Mouse (Mus musculus) liver, adult (tissue): ENCODE measurements around the gene Cox7a1.

Source experiments
- GATA4 ChIP-seq: IDR thresholded peaks from 2 replicates; pipeline ENCODE4 v1.6.1; 2014; ENCODE audit warnings: mild to moderate bottlenecking, low read length; ENCODE audit not compliant: insufficient replicate concordance

Gene Cox7a1

GRCm38 (mm10) chr7:30184641-30185348, 851 bp downstream of the Cox7a1 start:
- TF ChIP-seq GATA4 = no peak

GRCm38 (mm10) chr7:30188344-30189115, 4.6 kb downstream of the Cox7a1 start:
- no peak for TF ChIP-seq GATA4

- no peak for TF ChIP-seq GATA4
Measured at GRCm38 (mm10) chr7:30189116-30189491, 5.2 kb downstream of the Cox7a1 start.

- TF ChIP-seq GATA4 = no peak
Measured at GRCm38 (mm10) chr7:30192088-30192487, 8.1 kb downstream of the Cox7a1 start.

- TF ChIP-seq GATA4 = no peak
Measured at GRCm38 (mm10) chr7:30193013-30193412, 9.1 kb downstream of the Cox7a1 start.

GRCm38 (mm10) chr7:30193581-30194100, 9.7 kb downstream of the Cox7a1 start:
- no peak for TF ChIP-seq GATA4

- TF ChIP-seq GATA4 = no peak
Measured at GRCm38 (mm10) chr7:30194101-30194831, 10.3 kb downstream of the Cox7a1 start.

- no peak for TF ChIP-seq GATA4
Measured at GRCm38 (mm10) chr7:30194884-30195283, 10.9 kb downstream of the Cox7a1 start.

GRCm38 (mm10) chr7:30195461-30195860, 11.5 kb downstream of the Cox7a1 start:
- no peak for TF ChIP-seq GATA4

GRCm38 (mm10) chr7:30196171-30196570, 12.2 kb downstream of the Cox7a1 start:
- TF ChIP-seq GATA4 = no peak

- no peak for TF ChIP-seq GATA4
Measured at GRCm38 (mm10) chr7:30197592-30198129, 13.7 kb downstream of the Cox7a1 start.

- TF ChIP-seq GATA4 = no peak
Measured at GRCm38 (mm10) chr7:30198481-30198971, 14.6 kb downstream of the Cox7a1 start, which contains the start of gene Capns1. Gene Capns1 (minus strand): TSS chr7:30198811.

- TF ChIP-seq GATA4 = no peak
Measured at GRCm38 (mm10) chr7:30199498-30200139, 15.7 kb downstream of the Cox7a1 start.

GRCm38 (mm10) chr7:30200200-30200599, 16.3 kb downstream of the Cox7a1 start:
- no peak for TF ChIP-seq GATA4
